Mouse (Mus musculus) thymus, adult 2 months (tissue): Measurements from ENCODE around the gene Tnnc1.

Experiments used
- CTCF ChIP-seq: fragments of 200-500 bp; IDR thresholded peaks from 2 replicates; pipeline ENCODE4 v1.5.1; 2012; ENCODE audit warnings: mild to moderate bottlenecking, control low read depth, low read length, moderate library complexity, borderline replicate concordance; ENCODE audit not compliant: control insufficient read depth, poor library complexity, insufficient read depth; ENCODE audit errors: extremely low read depth
- POLR2A ChIP-seq: fragments of 200-500 bp; IDR thresholded peaks from 2 replicates; pipeline ENCODE4 v1.6.1; 2012; ENCODE audit warnings: mild to moderate bottlenecking, low read length, control low read depth, moderate library complexity; ENCODE audit not compliant: control insufficient read depth, poor library complexity, insufficient read depth; ENCODE audit errors: extremely low read depth

- no peak for TF ChIP-seq CTCF
- TF ChIP-seq POLR2A, result no peak
These were observed 23.9 kb upstream of the Tnnc1 start for GRCm38 (mm10) chr14:31184195-31184594.
